Mouse (Mus musculus) lung, embryonic 16.5 days (tissue): ENCODE results near the gene Trim24. TPM values are rescaled to one million over a fixed set of nuclear protein-coding genes. Genes with fewer than 3 reads are reported as not detected.
"Not testable (repeated sequence)": the region's sequence is repeated elsewhere in the genome, so short reads cannot be mapped to it uniquely, and the experiment has no call there.

Experiments used
- ATAC-seq: fragments of 200-750 bp; cut with Nextera tagmentation; 2 replicates; pipeline ENCODE4 v1.8.0; 2017; ENCODE audit warnings: low read depth, mild to moderate bottlenecking, moderate library complexity
- H3K27ac ChIP-seq: fragments of 300-500 bp; sonication (generic); 2 replicates; pipeline ENCODE4 v1.5.1; 2014; ENCODE audit warnings: mild to moderate bottlenecking, control low read depth, low read length
- H3K27me3 ChIP-seq: fragments of 300-500 bp; sonication (generic); 2 replicates; pipeline ENCODE4 v1.6.1; 2014; ENCODE audit warnings: low read depth, low read length, mixed read lengths; ENCODE audit not compliant: control insufficient read depth, insufficient read depth
- H3K36me3 ChIP-seq: fragments of 300-500 bp; sonication (generic); 2 replicates; pipeline ENCODE4 v1.6.1; 2014; ENCODE audit warnings: low read length; ENCODE audit not compliant: control insufficient read depth, insufficient read depth
- H3K4me1 ChIP-seq: fragments of 300-500 bp; sonication (generic); replicated peaks from 2 replicates; pipeline ENCODE4 v1.6.1; 2014; ENCODE audit warnings: low read length, mixed read lengths; ENCODE audit not compliant: control insufficient read depth, insufficient read depth
- H3K4me2 ChIP-seq: fragments of 300-500 bp; sonication (generic); 2 replicates; pipeline ENCODE4 v1.6.1; 2014; ENCODE audit warnings: low read depth, low read length, control low read depth
- H3K4me3 ChIP-seq: fragments of 300-500 bp; sonication (generic); 2 replicates; pipeline ENCODE4 v1.5.1; 2014; ENCODE audit warnings: mild to moderate bottlenecking, low read length, control low read depth
- H3K9ac ChIP-seq: fragments of 300-500 bp; sonication (generic); 2 replicates; pipeline ENCODE4 v1.6.1; 2014; ENCODE audit warnings: low read length, control low read depth
- H3K9me3 ChIP-seq: fragments of 300-500 bp; sonication (generic); 2 replicates; pipeline ENCODE4 v1.6.1; 2016; ENCODE audit warnings: low read length; ENCODE audit not compliant: control insufficient read depth
- WGBS: fragments of 180-500 bp; shearing (Covaris S2); extraction: QIAGEN DNeasy Blood & Tissue Kit; methylation state at CpG from one replicate; pipeline ENCODE4 v1.1.7; 2014; 5-methylcytosine and 5-hydroxymethylcytosine counted together
- polyA plus RNA-seq: library from polyadenylated mRNA; unstranded; fragments of >200 nt; fragmentation: Nextera tagmentation; extraction: Ambion mirVana; gene quantifications from 2 replicates; pipeline ENCODE4 v1.2.1, GENCODE M21; 2015

The Trim24 gene
- 9.8 and 10.0 TPM in 2 replicates for polyA plus RNA-seq

DNA sequence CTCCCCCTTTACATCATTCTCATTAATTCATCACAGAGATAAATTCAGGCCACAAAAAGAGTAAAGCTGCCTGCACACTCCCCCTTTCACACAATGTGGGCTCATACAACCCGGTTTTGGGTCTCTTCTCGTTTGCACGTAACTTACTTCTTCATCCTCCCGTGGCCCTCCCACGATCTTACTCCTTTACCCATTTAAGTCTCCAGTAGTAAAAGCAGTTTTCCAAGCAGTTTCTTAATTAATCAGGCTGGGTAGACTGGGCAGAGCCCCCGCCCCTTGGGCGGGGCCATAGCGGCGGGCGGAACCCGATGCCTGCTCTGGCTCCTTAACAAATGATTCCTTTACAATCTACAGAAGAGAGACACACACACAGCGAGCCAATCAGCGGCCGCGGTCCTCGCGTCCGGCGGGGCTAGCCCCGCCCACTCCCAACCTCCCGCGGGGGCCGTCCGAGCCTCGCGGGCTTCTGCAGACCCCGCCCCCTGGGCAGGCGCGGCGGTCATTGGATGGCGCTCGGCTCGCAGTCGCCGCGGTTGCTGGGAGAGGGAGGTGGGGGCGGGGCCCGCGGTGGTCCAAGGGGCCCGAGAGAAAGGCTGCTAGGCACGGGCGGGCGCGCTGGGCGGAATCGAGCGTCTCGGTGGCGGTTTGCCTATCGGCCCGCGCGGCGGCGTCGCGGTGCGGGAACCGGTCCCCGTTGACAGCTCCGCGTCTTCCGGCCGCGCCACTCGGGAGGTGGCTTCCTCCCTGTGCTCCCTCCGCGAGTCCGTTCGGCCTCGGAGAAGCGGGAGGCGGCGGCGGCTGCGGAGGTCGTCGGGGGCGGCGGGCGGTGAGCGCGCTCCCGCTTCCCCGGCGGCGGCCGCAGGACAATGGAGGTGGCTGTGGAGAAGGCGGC is at the start of gene Trim24:
Trim24 (plus strand) TSS at position 567 of the 892 bp plus-strand sequence.
- no peaks in the 10 kb centered on the region for H3K27me3 ChIP-seq
- H3K4me1 ChIP-seq: no peaks in the 10 kb centered on the region
- H3K36me3 ChIP-seq: peaks cover 6% of the 10 kb centered on the region
- H3K4me3 ChIP-seq: peak within 1 kb of the TSS; percentile 90
- H3K4me2 ChIP-seq: peak within 1 kb of the TSS; percentile 64
- H3K9me3 ChIP-seq: peaks cover 26% of the 10 kb centered on the region
- H3K27ac ChIP-seq: peak within 1 kb of the TSS; percentile 97
- H3K9ac ChIP-seq: peak within 1 kb of the TSS; percentile 96
- peak; percentile 99 for ATAC-seq
- WGBS: under 1% methylated on average over 83 of the region's 89 CpGs

DNA sequence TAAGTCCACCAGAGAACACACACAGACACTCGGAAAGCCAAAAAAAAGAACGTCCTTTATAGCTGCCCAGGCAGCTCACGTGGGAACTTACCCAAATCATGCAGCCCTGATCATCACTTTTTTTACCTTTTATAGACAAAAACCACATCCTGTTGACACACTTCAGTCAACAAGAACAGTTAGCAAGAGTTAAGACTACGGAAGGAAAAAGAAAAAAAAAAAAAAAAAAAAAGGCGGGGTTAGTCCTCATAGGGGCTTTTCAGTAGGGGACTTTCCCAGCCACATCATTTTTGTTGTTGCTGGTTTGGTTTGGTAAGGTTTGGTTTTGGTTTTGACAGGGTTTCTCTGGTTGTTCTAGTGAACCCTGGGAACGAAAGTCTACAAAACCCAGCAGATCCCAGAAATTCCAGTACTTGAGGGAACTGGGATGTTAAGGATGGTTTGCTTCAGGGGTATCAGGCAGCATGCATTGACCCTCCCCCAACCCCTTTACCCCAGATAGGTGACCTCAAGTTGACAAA is 49.0 kb upstream of the Trim24 start:
- WGBS: 83% methylated on average over 6 of the region's 6 CpGs
- no peaks in the 10 kb centered on the region for H3K4me1 ChIP-seq
- H3K36me3 ChIP-seq: no peaks in the 10 kb centered on the region
- no peaks in the 10 kb centered on the region for H3K27me3 ChIP-seq
- no peaks in the 10 kb centered on the region for H3K9me3 ChIP-seq
- no peak overlapping the region for H3K4me2 ChIP-seq
- H3K27ac ChIP-seq: no peak overlapping the region
- ATAC-seq: no peak
- no peak overlapping the region for H3K4me3 ChIP-seq
- H3K9ac ChIP-seq: no peak overlapping the region

DNA sequence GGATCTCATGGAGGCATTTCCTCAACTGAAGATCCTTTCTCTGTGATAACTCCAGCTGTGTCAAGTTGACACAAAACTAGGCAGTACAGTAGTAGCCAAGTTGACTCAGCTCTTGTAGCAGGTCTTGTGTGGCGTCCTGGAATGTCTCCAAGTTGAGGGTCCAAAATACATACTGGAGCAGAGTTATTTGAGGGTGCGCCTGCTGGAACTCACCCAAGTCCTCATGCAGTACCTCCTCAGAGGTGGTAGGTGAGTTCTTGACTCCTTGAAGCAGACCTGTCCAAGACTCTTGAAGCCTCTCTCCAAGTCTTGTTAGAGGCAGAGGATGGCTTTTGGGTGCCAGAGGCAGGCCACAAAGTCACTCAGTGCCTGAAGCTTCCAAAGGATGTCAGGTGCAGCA is 48.2 kb upstream of the Trim24 start:
- WGBS: 52% methylated on average over 2 of the region's 2 CpGs
- no peak overlapping the region for H3K4me2 ChIP-seq
- H3K27ac ChIP-seq: no peak overlapping the region
- ATAC-seq: peak; percentile 93
- H3K36me3 ChIP-seq: no peaks in the 10 kb centered on the region
- no peak overlapping the region for H3K4me3 ChIP-seq
- no peak overlapping the region for H3K9ac ChIP-seq
- H3K9me3 ChIP-seq: no peaks in the 10 kb centered on the region
- no peaks in the 10 kb centered on the region for H3K27me3 ChIP-seq
- no peaks in the 10 kb centered on the region for H3K4me1 ChIP-seq

DNA sequence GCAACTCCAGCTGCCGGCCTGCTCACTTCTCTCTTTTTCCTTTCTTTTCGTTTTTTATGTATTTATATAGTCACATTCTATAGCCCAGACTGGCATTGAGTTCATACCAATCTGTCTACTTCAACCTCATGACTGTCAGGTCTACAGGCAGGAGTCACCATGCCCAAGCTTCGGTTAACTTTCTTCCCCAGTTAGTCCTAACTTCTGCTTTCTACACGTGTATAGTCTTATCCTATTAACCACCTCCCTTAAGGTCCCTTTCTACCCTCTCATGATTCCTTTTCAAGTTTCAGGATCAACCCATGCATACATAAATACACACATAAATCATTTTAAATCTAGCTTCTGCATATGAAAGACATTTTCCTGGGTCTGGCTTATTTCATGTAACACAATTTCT is 46.9 kb upstream of the Trim24 start:
- no peak overlapping the region for H3K27ac ChIP-seq
- H3K4me3 ChIP-seq: no peak overlapping the region
- ATAC-seq: no peak
- H3K4me2 ChIP-seq: no peak overlapping the region
- H3K36me3 ChIP-seq: no peaks in the 10 kb centered on the region
- no peaks in the 10 kb centered on the region for H3K4me1 ChIP-seq
- WGBS: 81% methylated on average over 4 of the region's 4 CpGs
- H3K9ac ChIP-seq: no peak overlapping the region
- H3K9me3 ChIP-seq: no peaks in the 10 kb centered on the region
- no peaks in the 10 kb centered on the region for H3K27me3 ChIP-seq

DNA sequence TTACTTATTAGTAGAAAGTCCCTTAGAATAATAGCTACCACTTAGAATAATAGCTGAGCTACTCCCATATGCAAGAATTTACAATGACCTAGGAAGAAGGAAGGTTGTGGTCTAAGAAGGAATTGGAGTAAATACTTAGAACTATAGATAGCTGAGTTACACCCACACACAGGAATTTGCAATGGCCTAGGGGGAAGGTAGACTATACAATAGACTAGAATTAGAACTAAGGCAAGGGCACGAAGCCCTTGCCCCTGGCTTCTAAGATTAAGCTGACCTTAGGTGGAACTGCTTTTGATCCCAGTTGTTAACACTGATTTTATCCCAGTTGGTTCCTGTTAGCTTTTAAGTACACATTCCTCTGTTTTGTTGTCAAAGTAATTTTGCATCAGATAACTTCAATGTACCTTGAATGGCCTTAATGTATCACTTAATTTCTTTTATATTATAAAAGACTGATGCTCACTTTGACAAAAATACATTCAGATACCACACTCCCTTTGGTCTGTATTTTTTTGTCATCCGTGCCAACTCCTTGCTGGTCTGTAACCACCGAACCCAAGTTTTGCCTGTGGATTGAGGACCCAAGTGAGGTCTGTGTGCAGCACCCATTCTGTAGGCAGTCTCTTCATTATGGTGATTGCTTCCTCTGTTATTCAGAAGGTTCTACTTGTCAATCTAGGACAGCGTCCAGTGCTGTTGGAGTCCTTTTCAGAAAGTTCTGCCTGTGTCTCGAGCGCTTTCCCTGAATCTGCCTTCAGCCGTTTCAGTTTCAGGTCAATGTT is 45.1 kb upstream of the Trim24 start:
- not testable (repeated sequence) for H3K36me3 ChIP-seq, H3K27ac ChIP-seq, ATAC-seq, H3K9ac ChIP-seq, H3K4me3 ChIP-seq, H3K4me1 ChIP-seq, H3K4me2 ChIP-seq, H3K9me3 ChIP-seq, H3K27me3 ChIP-seq
- 86% methylated on average over 7 of the region's 7 CpGs for WGBS

DNA sequence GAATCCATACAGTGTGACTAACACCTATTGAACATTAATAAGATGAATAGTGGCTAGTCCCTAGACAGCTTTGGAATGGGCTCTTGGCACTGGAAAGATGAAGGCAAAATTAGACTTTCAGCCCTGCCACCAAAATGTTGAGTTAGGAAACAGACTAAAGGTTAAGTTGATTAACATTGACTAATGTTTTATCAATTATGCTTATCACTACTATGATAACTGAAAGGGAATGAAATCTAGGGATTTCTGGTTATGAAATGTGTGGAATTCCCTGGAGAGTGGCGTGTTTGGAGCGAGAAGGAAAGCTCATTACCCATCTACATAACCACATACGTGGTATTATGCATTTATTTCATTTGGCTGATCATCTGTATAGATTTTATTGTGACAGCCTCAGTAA is 41.7 kb upstream of the Trim24 start:
- Histone ChIP-seq H3K36me3 (no peaks in the 10 kb centered on the region), H3K4me3 (no peak overlapping the region), H3K9me3 (peaks cover 6% of the 10 kb centered on the region), H3K9ac (no peak overlapping the region), H3K27me3 (no peaks in the 10 kb centered on the region), H3K27ac (no peak overlapping the region), H3K4me2 (no peak overlapping the region), H3K4me1 (no peaks in the 10 kb centered on the region)
- WGBS: 81% methylated on average over 3 of the region's 3 CpGs
- no peak for ATAC-seq

DNA sequence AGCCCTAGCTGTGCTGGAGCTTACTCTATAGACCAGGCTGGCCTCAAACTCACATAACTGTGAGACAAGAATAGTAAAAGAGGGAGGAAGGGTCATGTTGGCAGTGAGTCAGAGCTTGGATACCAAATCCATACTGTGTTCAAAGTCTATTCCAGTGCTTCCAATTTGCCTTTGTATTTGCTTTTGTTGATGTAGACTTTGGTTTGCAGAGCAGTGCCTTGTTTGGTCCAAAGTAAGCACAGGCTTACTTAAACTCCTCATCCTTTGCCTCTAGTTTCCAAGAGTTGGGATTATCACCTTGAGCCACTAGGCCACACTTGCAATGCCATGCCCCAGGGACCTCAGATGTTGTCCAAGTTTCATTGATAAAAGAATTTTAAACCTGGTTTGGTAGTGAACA is 41.0 kb upstream of the Trim24 start:
- no peak overlapping the region for H3K4me2 ChIP-seq
- H3K9ac ChIP-seq: no peak overlapping the region
- ATAC-seq: no peak
- H3K27ac ChIP-seq: no peak overlapping the region
- no peak overlapping the region for H3K4me3 ChIP-seq
- peaks cover 6% of the 10 kb centered on the region for H3K9me3 ChIP-seq
- H3K4me1 ChIP-seq: no peaks in the 10 kb centered on the region
- H3K27me3 ChIP-seq: no peaks in the 10 kb centered on the region
- H3K36me3 ChIP-seq: no peaks in the 10 kb centered on the region

DNA sequence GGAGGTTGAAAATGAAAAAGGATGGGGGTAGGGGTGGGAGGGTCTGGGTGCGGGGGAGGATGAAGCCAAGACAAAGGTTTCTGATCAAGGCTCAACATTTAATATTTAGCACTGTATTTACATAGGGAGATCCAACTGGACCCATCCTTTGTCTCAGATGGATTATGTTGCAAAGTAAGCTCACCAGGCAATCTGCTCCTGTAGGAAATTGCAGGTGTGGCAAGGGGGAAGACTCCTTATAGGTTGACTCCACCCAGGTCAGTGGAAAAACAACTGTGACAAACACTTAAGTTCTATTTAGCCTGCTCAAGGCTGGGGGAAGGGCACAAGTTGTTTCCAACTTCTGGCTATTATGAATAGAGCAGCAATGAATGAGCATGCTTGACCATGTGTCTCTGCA is 36.9 kb upstream of the Trim24 start:
- H3K27ac ChIP-seq: no peak overlapping the region
- H3K36me3 ChIP-seq: no peaks in the 10 kb centered on the region
- H3K27me3 ChIP-seq: no peaks in the 10 kb centered on the region
- ATAC-seq: no peak
- peaks cover 6% of the 10 kb centered on the region for H3K9me3 ChIP-seq
- H3K4me3 ChIP-seq: no peak overlapping the region
- 88% methylated on average over 1 of the region's 1 CpGs for WGBS
- H3K9ac ChIP-seq: no peak overlapping the region
- H3K4me2 ChIP-seq: no peak overlapping the region
- no peaks in the 10 kb centered on the region for H3K4me1 ChIP-seq

DNA sequence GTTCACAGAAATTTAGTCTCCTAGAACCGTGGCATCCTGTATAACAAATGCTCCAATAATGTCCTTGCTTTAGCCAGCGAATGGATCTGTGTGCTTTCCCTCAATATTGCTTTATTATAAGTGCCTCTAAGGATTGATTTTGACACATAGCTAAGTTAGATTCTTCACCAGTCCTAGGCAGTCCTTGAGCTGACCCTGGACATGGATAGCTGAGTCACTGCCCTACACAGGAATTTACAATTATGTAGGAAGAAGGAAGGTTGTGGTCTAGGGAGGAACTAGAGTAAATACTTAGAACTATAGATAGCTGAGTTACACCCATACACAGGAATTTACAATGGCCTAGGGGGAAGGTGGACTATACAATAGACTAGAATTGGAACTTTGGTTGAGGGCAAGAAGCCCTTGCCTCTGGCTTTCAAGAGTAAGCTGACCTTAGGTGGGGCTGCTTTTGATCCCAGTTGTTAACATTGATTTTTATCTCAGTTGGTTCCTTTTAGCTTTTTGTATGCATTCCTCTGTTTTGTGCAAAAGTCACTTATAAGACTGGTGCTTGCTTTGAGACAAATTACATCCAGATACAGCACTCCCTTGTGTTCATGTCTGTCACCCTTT is 33.6 kb upstream of the Trim24 start:
- H3K4me3 ChIP-seq, H3K27ac ChIP-seq, H3K9me3 ChIP-seq, H3K4me2 ChIP-seq, ATAC-seq, H3K27me3 ChIP-seq, H3K36me3 ChIP-seq, H3K4me1 ChIP-seq, H3K9ac ChIP-seq: not testable (repeated sequence)
- WGBS: 71% methylated on average over 2 of the region's 2 CpGs
